Mouse (Mus musculus): ENCODE measurements at regions not wholly inside any gene's neighbourhood (a gene's known extent, or its start where the extent isn't known, plus 50 kb on each side); places are given as distances from the start of the nearest gene placed in this dataset.
A peak's percentile ranks its signal among the peaks of the same experiment; 100 is the strongest.

GRCm38 (mm10) chr7:136676987-136677545 is 217.3 kb upstream of the Mgmt start:
- no peak for TF ChIP-seq CTCF (IDR thresholded peaks at IDR 0.05; ENCODE audit: low read depth, low read length)
- Histone ChIP-seq H3K36me3 (ENCODE audit: control insufficient read depth, insufficient read depth, low read length) (no peaks in the 10 kb centered on the region), H3K4me3 (ENCODE audit: insufficient read depth, low read depth, low read length) (no peak overlapping the region), H3K9ac (ENCODE audit: low read depth, low read length) (no peak overlapping the region), H3K79me2 (ENCODE audit: control insufficient read depth, insufficient read depth, low read length) (no peaks in the 10 kb centered on the region), H3K27ac (replicated peaks; ENCODE audit: insufficient read depth, low read depth, low read length) (no peak overlapping the region), H3K27me3 (ENCODE audit: control insufficient read depth, insufficient read depth, low read length) (no peaks in the 10 kb centered on the region), H3K4me1 (ENCODE audit: control insufficient read depth, insufficient read depth, low read length) (no peaks in the 10 kb centered on the region)
- no peak for DNase-seq (ENCODE audit: extremely low read depth, low read depth, low spot score)
- WGBS = 85% methylated on average over 17 of the region's 17 CpGs

- H3K4me1 ChIP-seq (ENCODE audit: control insufficient read depth, insufficient read depth, low read length) = no peaks in the 10 kb centered on the region; the same call in 1 of the 2 replicates
- H3K27me3 ChIP-seq (ENCODE audit: control insufficient read depth, insufficient read depth, low read length) = no peaks in the 10 kb centered on the region; the same call in 1 of the 2 replicates
- H3K27ac ChIP-seq (replicated peaks; ENCODE audit: insufficient read depth, low read depth, low read length) = peak overlapping the region; percentile 52; the same call in 1 of the 2 replicates
- H3K9ac ChIP-seq (ENCODE audit: low read depth, low read length) = no peak overlapping the region
- TF ChIP-seq POLR2A (IDR thresholded peaks at IDR 0.05; ENCODE audit: extremely low read depth, insufficient read depth, low read length) = no peak
- no peak for TF ChIP-seq CTCF (IDR thresholded peaks at IDR 0.05; ENCODE audit: low read depth, low read length)
- no peaks in the 10 kb centered on the region for H3K79me2 ChIP-seq (ENCODE audit: control insufficient read depth, insufficient read depth, low read length)
- no peaks in the 10 kb centered on the region for H3K36me3 ChIP-seq (ENCODE audit: control insufficient read depth, insufficient read depth, low read length)
- no peak overlapping the region for H3K4me3 ChIP-seq (ENCODE audit: insufficient read depth, low read depth, low read length)
- WGBS = 40% methylated on average over 6 of the region's 6 CpGs
- DNase-seq (ENCODE audit: extremely low read depth, low read depth, low spot score) = peak; percentile 1
These were observed 204.8 kb upstream of the Mgmt start for GRCm38 (mm10) chr7:136689579-136689978.

- H3K4me1 ChIP-seq (ENCODE audit: control insufficient read depth, insufficient read depth, low read length) = no peaks in the 10 kb centered on the region
- no peak for DNase-seq (ENCODE audit: extremely low read depth, low read depth, low spot score)
- 98% methylated on average over 1 of the region's 1 CpGs for WGBS
- H3K27me3 ChIP-seq (ENCODE audit: control insufficient read depth, insufficient read depth, low read length) = peaks cover 8% of the 10 kb centered on the region; the same call in 1 of the 2 replicates
- TF ChIP-seq CTCF (IDR thresholded peaks at IDR 0.05; ENCODE audit: low read depth, low read length) = no peak
- no peak for TF ChIP-seq POLR2A (IDR thresholded peaks at IDR 0.05; ENCODE audit: extremely low read depth, insufficient read depth, low read length)
- no peaks in the 10 kb centered on the region for H3K79me2 ChIP-seq (ENCODE audit: control insufficient read depth, insufficient read depth, low read length)
- no peak overlapping the region for H3K4me3 ChIP-seq (ENCODE audit: insufficient read depth, low read depth, low read length)
- no peaks in the 10 kb centered on the region for H3K36me3 ChIP-seq (ENCODE audit: control insufficient read depth, insufficient read depth, low read length)
- H3K27ac ChIP-seq (replicated peaks; ENCODE audit: insufficient read depth, low read depth, low read length) = no peak overlapping the region
- H3K9ac ChIP-seq (ENCODE audit: low read depth, low read length) = no peak overlapping the region
These were observed 188.2 kb upstream of the Mgmt start for GRCm38 (mm10) chr7:136706246-136706645.

GRCm38 (mm10) chr7:136707200-136708003 is 187.0 kb upstream of the Mgmt start:
- 70% methylated on average over 12 of the region's 12 CpGs for WGBS
- H3K4me1 ChIP-seq (ENCODE audit: control insufficient read depth, insufficient read depth, low read length) = no peaks in the 10 kb centered on the region
- no peak overlapping the region for H3K27ac ChIP-seq (replicated peaks; ENCODE audit: insufficient read depth, low read depth, low read length)
- H3K9ac ChIP-seq (ENCODE audit: low read depth, low read length) = no peak overlapping the region
- peak; percentile 2 for DNase-seq (ENCODE audit: extremely low read depth, low read depth, low spot score)
- no peaks in the 10 kb centered on the region for H3K36me3 ChIP-seq (ENCODE audit: control insufficient read depth, insufficient read depth, low read length)
- peaks cover 8% of the 10 kb centered on the region; the same call in 1 of the 2 replicates for H3K27me3 ChIP-seq (ENCODE audit: control insufficient read depth, insufficient read depth, low read length)
- TF ChIP-seq CTCF (IDR thresholded peaks at IDR 0.05; ENCODE audit: low read depth, low read length) (no peak), POLR2A (IDR thresholded peaks at IDR 0.05; ENCODE audit: extremely low read depth, insufficient read depth, low read length) (no peak)
- H3K4me3 ChIP-seq (ENCODE audit: insufficient read depth, low read depth, low read length) = no peak overlapping the region
- H3K79me2 ChIP-seq (ENCODE audit: control insufficient read depth, insufficient read depth, low read length) = no peaks in the 10 kb centered on the region

GRCm38 (mm10) chr7:136708004-136708435 is 186.4 kb upstream of the Mgmt start:
- WGBS = 63% methylated on average over 5 of the region's 5 CpGs

GRCm38 (mm10) chr7:136710653-136711052 is 183.8 kb upstream of the Mgmt start:
- Histone ChIP-seq H3K4me3 (ENCODE audit: insufficient read depth, low read depth, low read length) (no peak overlapping the region), H3K79me2 (ENCODE audit: control insufficient read depth, insufficient read depth, low read length) (no peaks in the 10 kb centered on the region), H3K9ac (ENCODE audit: low read depth, low read length) (no peak overlapping the region), H3K36me3 (ENCODE audit: control insufficient read depth, insufficient read depth, low read length) (no peaks in the 10 kb centered on the region), H3K27me3 (ENCODE audit: control insufficient read depth, insufficient read depth, low read length) (no peaks in the 10 kb centered on the region; the same call in 1 of the 2 replicates), H3K4me1 (ENCODE audit: control insufficient read depth, insufficient read depth, low read length) (no peaks in the 10 kb centered on the region), H3K27ac (replicated peaks; ENCODE audit: insufficient read depth, low read depth, low read length) (no peak overlapping the region)
- 84% methylated on average over 3 of the region's 3 CpGs for WGBS
- TF ChIP-seq CTCF (IDR thresholded peaks at IDR 0.05; ENCODE audit: low read depth, low read length) (no peak), POLR2A (IDR thresholded peaks at IDR 0.05; ENCODE audit: extremely low read depth, insufficient read depth, low read length) (no peak)
- no peak for DNase-seq (ENCODE audit: extremely low read depth, low read depth, low spot score)

More at GRCm38 (mm10) chr7:136708004-136708435, 186.4 kb upstream of the Mgmt start:
- Histone ChIP-seq H3K27ac (replicated peaks; ENCODE audit: insufficient read depth, low read depth, low read length) (no peak overlapping the region), H3K4me3 (ENCODE audit: insufficient read depth, low read depth, low read length) (no peak overlapping the region), H3K36me3 (ENCODE audit: control insufficient read depth, insufficient read depth, low read length) (no peaks in the 10 kb centered on the region), H3K4me1 (ENCODE audit: control insufficient read depth, insufficient read depth, low read length) (no peaks in the 10 kb centered on the region), H3K9ac (ENCODE audit: low read depth, low read length) (no peak overlapping the region), H3K27me3 (ENCODE audit: control insufficient read depth, insufficient read depth, low read length) (peaks cover 4% of the 10 kb centered on the region; the same call in 1 of the 2 replicates), H3K79me2 (ENCODE audit: control insufficient read depth, insufficient read depth, low read length) (no peaks in the 10 kb centered on the region)
- TF ChIP-seq POLR2A (IDR thresholded peaks at IDR 0.05; ENCODE audit: extremely low read depth, insufficient read depth, low read length) = no peak
- no peak for TF ChIP-seq CTCF (IDR thresholded peaks at IDR 0.05; ENCODE audit: low read depth, low read length)
- DNase-seq (ENCODE audit: extremely low read depth, low read depth, low spot score) = no peak
